Mouse (Mus musculus) testis, postnatal 10 days (tissue): Measurements from ENCODE around the gene Kcnj13.

Experiments used
- DNase-seq: peaks from one replicate; pipeline ENCODE4 v3.0.0; 2021; ENCODE audit warnings: low spot score

Gene Kcnj13

DNA sequence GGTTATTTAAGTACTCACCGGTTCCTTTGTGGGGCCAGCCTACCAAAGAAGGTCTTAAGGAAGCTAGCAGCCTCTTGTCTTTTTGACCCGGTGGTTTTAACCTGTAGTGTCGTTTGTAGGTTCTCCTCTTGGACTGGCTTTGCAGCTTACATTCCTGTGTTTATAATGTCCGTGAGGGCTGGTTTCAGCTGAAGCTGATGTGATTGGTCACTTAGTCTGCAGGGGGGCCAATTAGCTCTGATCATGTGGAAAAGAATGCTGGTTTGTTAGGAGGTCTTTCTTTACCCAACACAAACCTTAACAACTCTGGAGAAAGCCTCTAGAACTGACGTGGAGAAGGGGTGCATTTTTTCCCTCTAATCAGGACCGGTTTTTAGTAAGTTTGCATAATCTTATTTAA lies at the start of gene Kcnj13:
Gene Kcnj13, minus strand, starts transcription at position 136 of the 400 bp plus-strand sequence.
- no peak for DNase-seq

DNA sequence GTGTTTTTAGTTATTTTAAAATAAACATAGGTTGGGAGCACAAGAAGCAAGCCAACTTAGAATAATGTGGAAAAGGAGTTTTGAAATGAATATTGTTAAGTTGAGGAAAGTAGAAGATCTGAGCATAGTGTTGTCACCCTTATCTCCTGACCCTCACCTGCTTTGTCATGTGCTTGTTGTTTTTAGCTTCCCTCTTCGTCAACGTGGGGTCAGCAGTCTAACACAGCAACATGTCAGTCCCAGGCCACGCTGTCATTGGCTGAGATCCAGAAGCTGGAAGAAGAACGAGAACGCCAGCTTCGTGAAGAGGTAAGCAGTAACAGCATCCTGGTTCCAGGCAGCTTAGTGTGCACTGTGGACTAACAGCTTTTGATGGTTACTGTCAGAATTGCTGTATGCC lies 42.1 kb upstream of the Kcnj13 start:
- no peak for DNase-seq

DNA sequence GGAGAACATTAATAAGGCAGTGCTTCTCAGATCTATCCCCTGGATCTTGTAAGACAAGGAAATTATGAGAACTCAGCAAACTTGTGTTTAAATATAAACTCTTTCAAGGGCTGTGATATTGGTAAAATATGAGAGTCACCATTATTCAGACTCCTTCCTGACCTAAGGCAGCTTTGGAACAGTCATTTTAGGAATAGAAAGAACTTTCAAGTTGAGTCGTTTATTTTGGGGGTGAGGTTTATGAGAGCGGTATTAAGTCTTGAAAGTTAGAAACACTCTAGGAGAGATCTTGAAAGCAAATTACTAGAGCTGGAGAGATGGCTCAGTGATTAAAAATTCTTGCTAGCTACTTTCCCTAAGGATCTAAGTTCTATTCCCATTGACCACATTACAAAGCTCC lies 40.6 kb upstream of the Kcnj13 start:
- DNase-seq, result no peak

DNA sequence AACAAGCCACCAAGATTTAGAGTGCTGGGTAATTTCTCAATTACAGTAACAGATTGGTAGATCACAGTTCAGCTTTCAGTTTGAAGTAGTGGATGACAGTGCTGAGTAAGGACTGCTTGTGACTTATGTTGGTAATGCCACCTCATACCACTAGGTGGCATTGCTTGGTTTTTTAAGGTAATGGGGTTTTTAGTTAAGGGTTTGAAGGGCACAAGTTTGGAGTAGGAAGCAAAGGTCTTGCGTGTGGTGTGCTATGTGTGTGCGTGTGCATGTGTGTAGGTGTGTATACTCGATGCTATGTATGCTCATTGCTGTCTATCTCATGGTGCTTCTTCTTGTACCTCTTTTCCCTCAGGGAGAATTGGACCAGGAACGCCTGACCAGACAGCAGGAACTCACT lies 24.2 kb upstream of the Kcnj13 start:
- no peak for DNase-seq

DNA sequence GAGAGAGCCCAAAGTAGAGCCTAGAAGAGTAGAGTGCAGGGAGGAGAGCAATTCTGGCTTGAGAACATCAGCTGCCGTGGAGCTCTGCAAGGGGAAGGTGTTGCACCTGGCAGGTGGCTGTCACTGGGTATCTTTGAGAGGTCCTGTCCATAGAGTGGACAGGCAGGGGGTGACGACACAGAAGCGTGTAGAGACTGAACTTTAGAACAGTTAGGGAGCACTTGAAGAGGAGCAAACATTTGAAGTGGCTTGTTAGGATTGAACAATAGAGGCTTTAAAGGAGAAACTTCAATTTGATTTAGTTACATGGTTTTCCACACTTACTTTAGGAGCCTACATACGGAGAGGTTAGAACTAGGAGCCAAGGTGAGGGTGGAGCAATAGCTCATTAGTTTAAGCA lies 14.9 kb upstream of the Kcnj13 start:
- DNase-seq, result no peak

DNA sequence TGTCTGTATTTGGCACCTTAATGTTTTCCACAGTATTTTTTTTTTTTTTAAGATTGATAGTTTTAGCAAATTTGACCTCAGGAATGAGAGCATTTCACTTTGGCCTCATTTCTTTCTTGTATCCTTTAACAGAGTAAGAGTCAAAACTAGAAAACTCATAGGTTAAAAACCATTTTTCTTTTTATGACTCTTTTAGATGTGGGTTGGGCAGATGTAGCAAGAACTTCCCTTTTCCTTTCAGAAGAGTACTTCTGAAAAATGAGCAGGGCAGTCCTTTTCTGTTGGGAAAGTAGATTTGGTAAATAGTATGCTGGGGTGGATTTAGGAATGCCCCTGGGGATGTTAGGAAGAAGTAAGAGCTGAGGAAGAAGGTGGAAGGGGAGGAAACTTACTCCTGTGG lies 11.5 kb upstream of the Kcnj13 start:
- no peak for DNase-seq

DNA sequence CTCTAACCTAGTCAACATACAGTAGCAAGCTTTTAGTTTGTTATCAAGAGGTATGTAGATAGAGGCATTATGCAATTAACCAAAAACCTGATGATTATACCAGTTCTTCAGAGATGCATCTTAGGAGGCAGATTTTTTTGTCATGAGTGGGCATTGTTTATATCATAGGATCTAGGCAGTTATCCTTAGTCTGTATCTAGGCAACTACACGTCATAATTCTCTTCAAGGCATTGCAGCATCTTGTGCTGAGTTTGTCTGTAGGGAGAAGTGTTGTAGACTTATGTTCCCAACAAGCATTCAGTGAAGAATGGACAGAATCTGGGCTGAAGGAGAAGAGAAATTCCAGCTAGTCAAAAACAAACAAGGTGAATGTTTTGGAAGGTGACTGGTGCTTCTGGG lies 10.2 kb upstream of the Kcnj13 start:
- no peak for DNase-seq

DNA sequence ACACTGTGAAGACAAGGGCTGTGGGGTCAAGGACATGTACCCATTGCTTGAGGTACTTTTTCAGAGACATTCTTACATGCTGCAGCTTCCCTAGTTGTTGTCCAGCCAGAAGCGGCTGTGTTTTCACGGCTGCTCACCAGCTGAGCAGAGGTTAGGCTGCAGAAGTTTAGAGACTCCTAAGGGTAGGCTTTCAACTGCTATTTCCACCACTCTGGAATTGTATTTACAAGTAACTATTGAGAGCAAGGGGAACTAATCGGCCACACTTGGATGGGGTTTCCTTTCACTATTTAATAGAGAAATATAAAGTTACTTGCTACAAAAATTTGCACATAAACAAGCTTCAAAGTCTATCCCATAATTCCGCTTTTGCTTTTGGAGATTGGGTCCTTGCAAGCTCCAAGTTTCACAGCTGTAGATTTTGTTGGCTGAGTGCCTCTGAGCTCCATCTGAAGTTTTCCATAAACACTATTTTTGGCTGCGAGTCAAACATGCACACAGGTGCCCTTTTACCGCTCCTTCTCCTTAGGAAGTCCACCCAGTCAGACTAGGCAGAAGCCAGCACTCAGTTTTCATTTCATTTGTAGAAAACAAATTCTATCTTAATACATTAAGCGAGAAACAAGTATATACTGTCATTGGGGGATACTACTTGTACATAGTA lies 2.5 kb upstream of the Kcnj13 start:
- no peak for DNase-seq

DNA sequence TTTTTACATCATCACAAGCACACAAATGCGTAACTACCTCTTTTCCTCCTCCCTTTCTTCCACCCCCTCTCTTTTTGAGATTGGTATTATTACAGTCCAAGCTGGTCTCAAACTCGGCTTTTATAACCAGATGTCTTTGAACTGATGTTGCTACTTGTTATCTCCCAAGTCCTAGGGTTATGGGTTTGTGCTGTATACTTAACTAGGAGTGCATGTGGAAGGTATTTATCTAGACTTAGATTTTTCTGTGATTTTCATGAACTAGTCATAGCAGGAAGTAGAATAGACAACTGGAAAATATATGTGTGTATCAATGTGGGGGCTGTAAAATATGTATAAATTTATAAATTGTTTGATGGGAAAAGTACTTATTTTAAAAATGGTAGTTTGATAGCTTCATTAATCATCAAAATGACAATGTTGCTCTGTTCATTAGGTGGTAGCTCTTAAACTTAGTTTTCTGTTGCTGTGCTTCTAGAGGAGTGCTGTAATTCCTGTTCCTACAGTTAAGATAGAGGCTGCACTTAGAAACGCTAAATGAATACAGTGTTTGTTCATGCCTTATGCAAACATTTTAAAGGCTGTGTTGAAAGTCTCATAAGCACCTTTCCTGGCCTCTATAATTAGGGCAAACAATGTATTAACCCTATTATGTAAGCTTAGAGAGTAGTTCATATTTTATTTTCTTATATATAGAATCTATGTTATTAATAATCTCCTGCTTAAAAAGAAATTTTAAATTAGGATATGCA lies 909 bp downstream of the Kcnj13 start:
- DNase-seq, result no peak

DNA sequence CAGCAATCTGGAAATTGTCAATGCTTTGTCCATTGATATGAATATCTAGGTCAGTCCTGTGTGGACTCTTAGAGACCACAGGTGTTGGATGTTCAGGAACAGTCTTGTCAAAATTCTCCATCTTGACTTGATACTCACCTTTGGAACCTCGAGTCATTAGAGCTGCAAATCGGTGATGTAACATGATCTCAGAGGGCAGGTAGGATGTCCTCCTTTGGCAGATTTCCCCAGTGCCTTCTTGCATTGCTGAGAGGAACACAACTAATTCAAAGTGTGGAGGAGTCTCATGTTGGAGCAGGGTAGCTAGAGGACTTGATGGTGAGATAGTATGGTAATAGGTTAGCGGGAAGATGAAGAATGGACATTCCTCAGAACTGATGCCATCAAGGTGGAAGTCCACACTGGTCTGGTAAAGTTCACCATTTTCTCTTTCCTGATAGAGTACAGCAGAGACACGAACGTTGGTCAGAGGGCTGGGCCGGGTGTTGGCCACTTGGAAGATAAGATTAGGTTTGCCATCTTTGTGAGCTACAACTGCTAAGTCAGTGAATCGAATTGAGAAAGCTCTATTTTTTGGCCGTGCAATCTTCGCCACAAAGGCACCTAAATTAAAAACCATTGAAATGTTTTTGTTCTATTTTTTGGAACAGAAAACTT lies 8.0 kb downstream of the Kcnj13 start:
- DNase-seq, result no peak

DNA sequence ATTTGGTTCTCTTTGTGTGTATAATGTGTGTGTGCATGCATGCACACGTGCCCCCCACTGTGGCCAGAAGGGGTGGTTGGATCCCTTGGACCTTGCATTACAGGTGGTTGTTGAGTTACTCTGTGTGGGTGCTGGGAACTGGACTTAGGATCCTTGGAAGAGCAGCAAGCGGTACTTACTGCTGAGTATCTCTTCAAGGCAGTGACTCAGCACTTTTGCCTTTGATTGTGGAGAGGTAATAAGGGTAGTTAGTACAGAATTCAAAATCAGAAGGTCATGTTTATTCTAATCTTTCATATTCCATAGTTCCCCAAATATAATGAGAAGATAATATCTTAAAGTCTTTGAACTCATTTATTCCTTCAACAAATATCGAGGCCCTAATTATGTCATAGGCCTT lies 13.4 kb downstream of the Kcnj13 start:
- no peak for DNase-seq

DNA sequence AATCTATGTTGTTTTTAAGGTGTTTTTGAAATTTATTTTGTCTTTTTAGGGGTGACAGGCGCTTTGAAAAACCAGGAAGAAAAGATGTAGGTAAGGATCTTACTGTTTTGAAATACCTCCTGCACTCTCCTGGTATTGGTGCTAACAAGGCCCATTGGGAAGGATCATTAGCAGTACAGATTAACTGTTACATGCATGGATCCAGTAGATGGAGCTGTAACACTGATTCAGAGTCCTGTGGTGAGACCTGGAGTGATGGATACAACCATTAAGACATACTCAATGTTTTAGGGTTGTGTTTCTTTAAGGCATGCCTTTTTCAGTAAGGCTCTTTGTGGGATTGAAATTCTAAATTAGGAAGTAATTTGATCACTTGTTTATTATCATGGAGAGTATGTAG lies 14.6 kb downstream of the Kcnj13 start:
- DNase-seq, result no peak

DNA sequence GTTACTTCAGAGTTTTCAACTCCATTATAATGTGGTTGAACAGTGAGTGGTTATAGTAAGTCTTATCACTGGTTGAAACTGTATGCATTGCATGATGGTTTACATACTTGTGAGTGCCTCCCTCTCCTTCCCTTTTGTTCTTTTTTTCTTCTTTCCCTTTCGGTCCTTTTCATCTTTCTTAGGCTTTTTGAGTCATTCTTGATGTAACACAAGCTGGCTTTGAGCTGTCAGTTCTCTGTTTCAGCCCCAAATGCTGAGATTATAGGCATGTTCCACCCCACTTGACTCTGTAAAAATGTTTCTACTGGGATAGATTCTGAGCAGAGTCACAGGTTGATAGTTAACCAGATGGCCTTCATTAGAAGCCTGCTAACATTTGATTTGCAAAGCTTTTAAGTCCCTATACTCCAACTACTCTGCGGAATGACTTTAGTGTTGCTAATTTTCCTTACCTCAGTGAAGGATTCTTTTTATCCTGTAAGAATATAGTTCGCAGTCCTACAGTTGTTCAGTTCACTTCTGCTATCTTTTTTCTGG lies 16.4 kb downstream of the Kcnj13 start:
- DNase-seq, result no peak

DNA sequence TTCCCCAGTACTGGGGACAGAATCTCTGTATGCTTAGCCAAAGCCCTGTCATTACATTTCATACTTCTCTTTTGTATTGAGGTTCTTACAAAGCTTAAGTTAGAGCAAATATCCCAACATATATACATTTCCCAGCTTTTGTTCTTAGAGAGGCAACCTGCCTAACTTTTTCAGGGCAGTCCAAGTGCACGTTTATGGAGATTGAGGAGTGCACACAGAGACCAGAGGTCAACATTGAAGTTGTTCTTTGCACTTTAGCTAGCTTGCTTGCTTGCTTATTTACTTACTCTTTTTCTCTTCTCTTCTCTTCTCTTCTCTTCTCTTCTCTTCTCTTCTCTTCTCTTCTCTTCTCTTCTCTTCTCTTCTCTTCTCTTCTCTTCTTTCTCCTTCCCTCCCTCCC lies 34.3 kb downstream of the Kcnj13 start:
- no peak for DNase-seq

DNA sequence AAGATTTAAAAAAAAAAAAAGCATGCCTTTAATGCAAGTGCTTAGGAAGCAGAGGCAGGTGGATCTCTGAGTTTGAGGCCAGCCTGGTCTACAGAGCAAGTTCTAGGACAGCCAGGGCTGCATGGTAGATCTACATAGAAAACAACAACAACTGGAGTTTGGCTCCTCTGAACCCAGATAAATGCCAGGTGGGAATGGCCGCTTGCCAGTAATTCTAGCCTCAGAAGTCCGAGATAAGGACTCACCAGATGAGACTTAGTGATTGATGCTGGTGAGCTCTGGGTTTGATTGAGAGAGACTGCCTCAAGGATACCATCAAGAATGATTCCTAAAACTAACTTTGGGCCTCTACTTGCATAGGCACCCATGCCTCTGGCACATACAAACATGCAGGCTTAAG lies 44.0 kb downstream of the Kcnj13 start:
- no peak for DNase-seq
